Mouse (Mus musculus) hindbrain, embryonic 16.5 days (tissue): ENCODE data around the gene Parp11. TPM values are rescaled to one million over a fixed set of nuclear protein-coding genes. Genes with fewer than 3 reads are reported as not detected.

ENCODE experiments used
- ATAC-seq: fragments of 200-750 bp; cut with Nextera tagmentation; 2 replicates; pipeline ENCODE4 v1.8.0; 2017; ENCODE audit warnings: moderate TSS enrichment, moderate library complexity
- H3K27ac ChIP-seq: fragments of 300-500 bp; sonication (generic); 2 replicates; pipeline ENCODE4 v1.5.1; 2014; ENCODE audit warnings: low read depth, mild to moderate bottlenecking, control low read depth, low read length, moderate library complexity
- H3K27me3 ChIP-seq: fragments of 300-500 bp; sonication (generic); replicated peaks from 2 replicates; pipeline ENCODE4 v1.6.1; 2014; ENCODE audit warnings: low read length; ENCODE audit not compliant: control insufficient read depth, insufficient read depth
- H3K36me3 ChIP-seq: fragments of 300-500 bp; sonication (generic); 2 replicates; pipeline ENCODE4 v1.6.1; 2014; ENCODE audit warnings: mild to moderate bottlenecking, low read length, moderate library complexity, mixed read lengths; ENCODE audit not compliant: control insufficient read depth, insufficient read depth
- H3K4me1 ChIP-seq: fragments of 300-500 bp; sonication (generic); 2 replicates; pipeline ENCODE4 v1.6.1; 2014; ENCODE audit warnings: low read depth, low read length; ENCODE audit not compliant: control insufficient read depth, insufficient read depth
- H3K4me2 ChIP-seq: fragments of 300-500 bp; sonication (generic); 2 replicates; pipeline ENCODE4 v1.6.1; 2014; ENCODE audit warnings: mild to moderate bottlenecking, low read length, control low read depth, moderate library complexity
- H3K4me3 ChIP-seq: fragments of 300-500 bp; sonication (generic); 2 replicates; pipeline ENCODE4 v1.5.1; 2014; ENCODE audit warnings: mild to moderate bottlenecking, low read length, control low read depth, moderate library complexity
- H3K9ac ChIP-seq: fragments of 300-500 bp; sonication (generic); 2 replicates; pipeline ENCODE4 v1.6.1; 2014; ENCODE audit warnings: low read depth, mild to moderate bottlenecking, control low read depth, low read length, moderate library complexity
- H3K9me3 ChIP-seq: fragments of 300-500 bp; sonication (generic); 2 replicates; pipeline ENCODE4 v1.6.1; 2014; ENCODE audit warnings: mild to moderate bottlenecking, low read length, moderate library complexity; ENCODE audit not compliant: control insufficient read depth
- WGBS: fragments of 180-500 bp; shearing (Covaris S2); extraction: QIAGEN DNeasy Blood & Tissue Kit; methylation state at CpG from one replicate; pipeline ENCODE4 v1.1.7; 2014; 5-methylcytosine and 5-hydroxymethylcytosine counted together
- polyA plus RNA-seq: library from polyadenylated mRNA; unstranded; fragments of >200 nt; fragmentation: Nextera tagmentation; extraction: Ambion mirVana; gene quantifications from 2 replicates; pipeline ENCODE4 v1.2.1, GENCODE M21; 2015

Gene Parp11
- polyA plus RNA-seq, 1 experiment from 2014 or later: 69.2 TPM

DNA sequence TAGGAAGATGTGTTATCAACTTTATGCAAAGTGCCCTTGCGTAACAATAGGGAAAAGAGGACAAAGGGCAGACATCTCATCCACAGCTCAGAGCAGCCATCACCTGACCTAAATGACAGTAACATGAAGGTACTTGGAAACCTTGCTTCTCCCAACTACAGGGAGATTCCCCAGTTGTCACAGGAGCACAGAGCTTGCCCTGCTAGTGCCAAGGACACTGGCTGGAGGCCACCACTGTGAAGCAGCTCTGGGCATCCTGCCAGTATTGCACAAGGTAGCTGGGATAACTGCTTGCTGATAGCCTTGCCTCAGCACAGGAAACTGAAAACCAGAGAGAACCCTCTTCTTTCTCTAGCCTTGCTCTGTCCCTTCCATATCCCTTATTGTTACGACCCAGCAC is 82.8 kb downstream of the Parp11 start:
- ATAC-seq: peak; percentile 76
- H3K4me3 ChIP-seq: no peak overlapping the region
- H3K36me3 ChIP-seq: no peaks in the 10 kb centered on the region
- 64% methylated on average over 2 of the region's 2 CpGs for WGBS
- H3K27me3 ChIP-seq: no peaks in the 10 kb centered on the region
- H3K4me2 ChIP-seq: no peak overlapping the region
- no peak overlapping the region for H3K27ac ChIP-seq
- peaks cover 3% of the 10 kb centered on the region; the same call in 1 of the 2 replicates for H3K4me1 ChIP-seq
- no peaks in the 10 kb centered on the region for H3K9me3 ChIP-seq
- H3K9ac ChIP-seq: no peak overlapping the region

DNA sequence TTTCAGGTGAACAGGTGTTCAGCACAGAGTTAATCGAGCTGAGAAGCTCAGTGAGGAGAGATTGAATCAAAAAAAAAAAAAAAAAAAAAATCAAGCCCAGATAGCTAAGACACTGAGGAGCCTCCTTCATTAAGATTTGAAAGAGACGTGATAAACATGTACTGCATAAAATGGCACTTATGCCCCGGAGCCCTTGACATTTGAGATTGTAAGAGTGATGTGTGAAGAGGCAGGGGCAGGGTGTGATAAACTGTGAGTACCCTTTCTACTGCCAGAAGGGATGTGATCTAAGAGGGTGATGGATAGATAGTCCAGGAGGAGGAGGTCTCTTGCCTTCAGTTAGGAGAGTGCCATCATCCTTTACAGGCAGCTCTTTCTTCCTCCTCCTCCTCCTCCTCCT is 83.6 kb downstream of the Parp11 start:
- WGBS: 63% methylated on average over 3 of the region's 3 CpGs
- no peaks in the 10 kb centered on the region for H3K9me3 ChIP-seq
- no peak overlapping the region for H3K4me2 ChIP-seq
- peaks cover 3% of the 10 kb centered on the region; the same call in 1 of the 2 replicates for H3K4me1 ChIP-seq
- H3K36me3 ChIP-seq: no peaks in the 10 kb centered on the region
- H3K9ac ChIP-seq: no peak overlapping the region
- no peak for ATAC-seq
- no peak overlapping the region for H3K4me3 ChIP-seq
- H3K27me3 ChIP-seq: no peaks in the 10 kb centered on the region
- H3K27ac ChIP-seq: no peak overlapping the region

DNA sequence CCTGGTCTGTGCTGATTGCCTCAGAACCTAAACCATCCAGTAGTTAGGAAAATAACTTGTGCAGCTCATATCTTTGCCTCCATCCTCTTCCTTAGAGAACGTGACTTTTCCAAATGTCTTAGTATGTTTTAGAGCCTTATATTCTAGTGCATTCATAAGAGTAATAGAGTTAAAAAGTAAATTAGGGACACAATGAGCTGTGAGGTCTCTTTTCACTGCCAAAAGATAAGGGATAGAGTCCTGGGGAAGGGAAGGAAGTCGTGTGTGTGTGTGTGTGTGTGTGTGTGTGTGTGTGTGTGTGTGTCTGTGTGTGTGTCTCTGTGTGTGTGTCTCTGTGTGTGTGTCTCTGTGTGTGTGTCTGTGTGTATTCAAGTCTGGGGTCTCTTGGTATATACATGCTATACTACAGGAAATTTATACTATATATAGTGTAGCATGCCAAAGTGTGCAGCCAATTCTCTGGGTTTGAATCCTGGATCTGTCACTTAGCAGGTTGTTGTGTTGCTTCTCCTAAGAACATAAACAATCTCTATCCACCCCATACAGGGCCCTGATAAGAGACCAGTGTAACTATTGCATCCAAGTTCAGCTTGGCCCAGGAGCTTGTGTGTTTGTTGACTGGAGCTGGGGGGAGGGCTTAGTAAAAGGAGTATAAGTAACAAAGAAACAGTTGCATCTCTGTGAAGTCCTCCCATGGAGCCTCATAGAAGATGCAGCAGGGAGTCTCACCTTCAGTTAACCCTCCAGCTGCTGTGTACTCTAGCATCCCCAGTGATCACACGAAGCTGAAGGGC is 85.0 kb downstream of the Parp11 start:
- H3K4me3 ChIP-seq: no peak overlapping the region
- H3K9ac ChIP-seq: no peak overlapping the region
- H3K9me3 ChIP-seq: no peaks in the 10 kb centered on the region
- H3K4me1 ChIP-seq: peaks cover 3% of the 10 kb centered on the region; the same call in 1 of the 2 replicates
- H3K27me3 ChIP-seq: no peaks in the 10 kb centered on the region
- ATAC-seq: no peak
- H3K4me2 ChIP-seq: no peak overlapping the region
- WGBS: 47% methylated on average over 3 of the region's 3 CpGs
- H3K27ac ChIP-seq: no peak overlapping the region
- no peaks in the 10 kb centered on the region for H3K36me3 ChIP-seq

DNA sequence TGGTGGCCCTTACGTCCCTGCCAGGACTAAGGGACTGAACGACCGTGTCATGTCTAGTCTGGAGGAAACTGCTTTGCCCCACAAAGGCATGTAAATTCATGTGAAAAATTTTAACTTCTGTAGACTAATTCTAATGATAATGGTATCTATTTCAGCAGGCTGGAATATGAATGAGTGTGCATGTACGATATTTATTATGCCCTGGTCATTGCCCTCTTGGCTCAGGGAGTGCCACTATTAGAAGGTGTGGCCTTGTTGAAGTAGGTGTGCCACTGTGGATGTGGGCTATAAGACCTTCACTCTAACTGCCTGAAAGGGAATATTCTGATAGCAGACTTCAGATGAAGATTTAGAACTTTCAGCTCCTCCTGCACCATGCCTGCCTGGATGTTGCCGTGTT is 85.7 kb downstream of the Parp11 start:
- no peak overlapping the region for H3K4me2 ChIP-seq
- no peak overlapping the region for H3K9ac ChIP-seq
- WGBS: 83% methylated on average over 5 of the region's 5 CpGs
- no peak for ATAC-seq
- peaks cover 3% of the 10 kb centered on the region; the same call in 1 of the 2 replicates for H3K4me1 ChIP-seq
- H3K9me3 ChIP-seq: no peaks in the 10 kb centered on the region
- H3K36me3 ChIP-seq: no peaks in the 10 kb centered on the region
- no peak overlapping the region for H3K4me3 ChIP-seq
- no peaks in the 10 kb centered on the region for H3K27me3 ChIP-seq
- H3K27ac ChIP-seq: no peak overlapping the region

DNA sequence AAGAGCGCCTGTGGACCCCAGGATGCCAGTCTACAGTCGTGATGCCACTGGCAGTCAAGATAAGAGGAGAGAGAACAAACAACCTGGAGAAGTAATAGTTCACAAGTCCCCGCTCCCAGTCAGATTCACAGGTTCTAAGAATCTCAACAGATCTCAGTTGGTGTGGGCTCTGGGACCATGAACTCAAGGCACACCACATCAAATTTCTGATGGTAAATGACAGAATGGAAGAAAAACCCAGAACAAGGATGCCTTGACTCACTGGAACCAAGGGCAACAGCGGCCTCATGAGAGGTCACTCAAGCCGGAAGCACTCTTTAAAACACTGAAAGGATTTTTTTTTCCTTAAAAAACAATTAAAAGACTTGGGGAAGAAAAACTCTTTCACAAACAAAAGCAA is 87.1 kb downstream of the Parp11 start:
- peaks cover 3% of the 10 kb centered on the region; the same call in 1 of the 2 replicates for H3K4me1 ChIP-seq
- no peaks in the 10 kb centered on the region for H3K27me3 ChIP-seq
- no peak overlapping the region for H3K27ac ChIP-seq
- 83% methylated on average over 5 of the region's 5 CpGs for WGBS
- H3K9me3 ChIP-seq: no peaks in the 10 kb centered on the region
- no peak for ATAC-seq
- no peak overlapping the region for H3K4me3 ChIP-seq
- H3K9ac ChIP-seq: no peak overlapping the region
- no peaks in the 10 kb centered on the region for H3K36me3 ChIP-seq
- no peak overlapping the region for H3K4me2 ChIP-seq

DNA sequence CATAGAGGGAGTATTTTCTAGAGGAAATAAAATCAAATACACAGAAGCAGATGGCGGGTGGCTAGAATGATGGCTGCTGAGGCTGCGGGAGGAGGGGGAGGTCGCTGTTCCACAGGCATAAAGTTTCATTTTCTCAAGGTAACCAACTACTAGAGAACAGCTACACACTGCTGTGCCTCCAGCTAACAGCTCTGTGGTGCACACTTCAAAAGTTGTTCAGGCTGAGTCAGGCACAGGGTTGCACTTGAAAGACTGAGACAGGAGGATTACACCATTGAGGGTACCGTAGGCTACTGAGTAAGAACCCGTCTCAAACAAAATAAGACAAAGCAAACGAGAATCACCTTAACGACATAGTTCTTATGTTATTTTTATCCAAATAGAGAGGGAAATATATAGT is 90.4 kb downstream of the Parp11 start:
- no peak overlapping the region for H3K4me2 ChIP-seq
- no peaks in the 10 kb centered on the region for H3K36me3 ChIP-seq
- no peak overlapping the region for H3K4me3 ChIP-seq
- no peaks in the 10 kb centered on the region for H3K4me1 ChIP-seq
- WGBS: 81% methylated on average over 7 of the region's 7 CpGs
- no peak overlapping the region for H3K9ac ChIP-seq
- H3K27me3 ChIP-seq: no peaks in the 10 kb centered on the region
- H3K27ac ChIP-seq: no peak overlapping the region
- no peaks in the 10 kb centered on the region for H3K9me3 ChIP-seq
- ATAC-seq: no peak

DNA sequence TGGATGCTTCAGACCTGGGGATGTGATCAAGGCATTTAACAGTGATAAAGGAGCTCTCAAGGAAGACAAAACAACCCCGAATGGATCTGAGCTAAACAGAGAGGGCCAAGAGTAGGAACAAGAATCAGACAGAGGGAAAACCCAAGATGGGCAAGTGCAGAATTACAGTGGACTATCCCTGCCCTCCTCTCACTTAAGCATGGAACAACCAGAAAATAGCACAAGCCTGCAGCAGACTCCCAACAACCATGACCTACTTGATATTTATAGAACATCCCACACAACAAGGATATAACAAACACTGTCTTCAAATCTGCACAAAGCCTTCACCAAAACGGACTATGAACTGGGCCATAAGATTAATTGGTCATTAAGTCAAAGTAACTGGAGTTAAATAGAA is 91.5 kb downstream of the Parp11 start:
- Histone ChIP-seq H3K4me3 (no peak overlapping the region), H3K9me3 (no peaks in the 10 kb centered on the region), H3K9ac (no peak overlapping the region), H3K27me3 (peaks cover 3% of the 10 kb centered on the region; the same call in 1 of the 2 replicates), H3K4me2 (no peak overlapping the region), H3K4me1 (no peaks in the 10 kb centered on the region), H3K36me3 (no peaks in the 10 kb centered on the region), H3K27ac (no peak overlapping the region)
- WGBS: 71% methylated on average over 2 of the region's 2 CpGs
- no peak for ATAC-seq

DNA sequence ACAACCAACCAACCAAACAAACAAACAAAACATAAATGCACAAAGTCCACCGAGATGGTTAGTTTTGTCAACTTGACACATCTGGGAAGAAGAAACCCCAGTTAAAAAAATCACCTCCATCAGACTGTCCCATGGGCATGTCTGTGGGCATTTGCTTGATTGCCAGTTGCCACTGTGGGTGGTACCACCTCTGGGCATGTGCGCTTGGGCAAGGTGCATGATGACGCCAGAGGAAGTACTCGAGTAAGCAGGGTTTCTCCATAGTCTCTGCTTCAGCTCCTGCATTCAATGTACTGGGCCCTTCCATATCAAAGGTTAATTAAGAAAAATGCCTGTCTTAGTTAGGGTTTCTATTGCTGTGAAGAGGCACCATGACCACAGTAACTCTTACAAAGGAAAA is 92.6 kb downstream of the Parp11 start:
- ATAC-seq: no peak

DNA sequence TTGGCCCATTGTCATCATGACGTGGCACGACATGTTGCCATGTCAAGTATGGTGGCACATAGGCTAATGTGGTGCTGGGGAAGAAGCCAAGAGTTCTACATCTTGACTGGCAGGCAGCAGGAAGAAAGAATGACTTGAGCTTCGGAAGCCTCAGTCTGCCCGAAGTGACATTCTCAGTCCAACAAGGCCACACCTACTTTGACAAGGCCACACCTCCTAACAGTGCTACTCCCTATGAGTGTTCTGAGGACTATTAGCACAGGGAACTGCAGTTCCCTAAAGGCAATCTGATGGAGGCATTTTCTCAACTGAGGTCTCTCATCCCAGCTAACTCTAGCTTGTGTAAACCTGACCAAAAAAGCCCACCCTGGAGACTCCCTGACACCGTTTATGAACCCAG is 93.0 kb downstream of the Parp11 start:
- Histone ChIP-seq H3K27ac (no peak overlapping the region), H3K36me3 (no peaks in the 10 kb centered on the region), H3K9ac (no peak overlapping the region), H3K4me2 (no peak overlapping the region), H3K4me3 (no peak overlapping the region), H3K4me1 (no peaks in the 10 kb centered on the region), H3K27me3 (peaks cover 3% of the 10 kb centered on the region; the same call in 1 of the 2 replicates), H3K9me3 (no peaks in the 10 kb centered on the region)
- ATAC-seq: no peak
- WGBS: 70% methylated on average over 5 of the region's 5 CpGs

More for the DNA sequence above, 92.6 kb downstream of the Parp11 start:
- Histone ChIP-seq H3K36me3 (no peaks in the 10 kb centered on the region), H3K9ac (no peak overlapping the region), H3K4me3 (no peak overlapping the region), H3K27ac (no peak overlapping the region), H3K27me3 (peaks cover 3% of the 10 kb centered on the region; the same call in 1 of the 2 replicates), H3K4me1 (no peaks in the 10 kb centered on the region), H3K9me3 (no peaks in the 10 kb centered on the region), H3K4me2 (no peak overlapping the region)
- WGBS: 92% methylated on average over 4 of the region's 4 CpGs
